Mouse (Mus musculus) forebrain, embryonic 14.5 days (tissue): Measurements from ENCODE around the gene Nr0b2. TPM values are rescaled to one million over a fixed set of nuclear protein-coding genes. Genes with fewer than 3 reads are reported as not detected.

Experiments used
- ATAC-seq: fragments of 200-750 bp; cut with Nextera tagmentation; 2 replicates; pipeline ENCODE4 v1.8.0; 2017; ENCODE audit warnings: mild to moderate bottlenecking, moderate library complexity
- DNase-seq: peaks from one replicate; pipeline ENCODE4 v3.0.0-alpha.2; 2015; ENCODE audit warnings: low spot score
- H3K27ac ChIP-seq: fragments of 300-500 bp; sonication (generic); 2 replicates; pipeline ENCODE4 v1.5.1; 2014; ENCODE audit warnings: low read depth, mild to moderate bottlenecking, control low read depth, low read length, moderate library complexity
- H3K27me3 ChIP-seq: fragments of 300-500 bp; sonication (generic); replicated peaks from 2 replicates; pipeline ENCODE4 v1.6.1; 2014; ENCODE audit warnings: low read length, control low read depth, mixed read lengths; ENCODE audit not compliant: control insufficient read depth, insufficient read depth
- H3K36me3 ChIP-seq: fragments of 300-500 bp; sonication (generic); 2 replicates; pipeline ENCODE4 v1.6.1; 2014; ENCODE audit warnings: low read length, control low read depth; ENCODE audit not compliant: control insufficient read depth, insufficient read depth
- H3K4me1 ChIP-seq: fragments of 300-500 bp; sonication (generic); 2 replicates; pipeline ENCODE4 v1.6.1; 2014; ENCODE audit warnings: antibody characterized with exemption, low read length, control low read depth; ENCODE audit not compliant: control insufficient read depth, insufficient read depth
- H3K4me2 ChIP-seq: fragments of 300-500 bp; sonication (generic); 2 replicates; pipeline ENCODE4 v1.6.1; 2014; ENCODE audit warnings: mild to moderate bottlenecking, control low read depth, low read length
- H3K4me3 ChIP-seq: fragments of 300-500 bp; sonication (generic); 2 replicates; pipeline ENCODE4 v1.5.1; 2014; ENCODE audit warnings: low read depth, low read length, control low read depth
- H3K9ac ChIP-seq: fragments of 300-500 bp; sonication (generic); 2 replicates; pipeline ENCODE4 v1.6.1; 2014; ENCODE audit warnings: mild to moderate bottlenecking, low read length, control low read depth, moderate library complexity
- H3K9me3 ChIP-seq: fragments of 300-500 bp; sonication (generic); replicated peaks from 2 replicates; pipeline ENCODE4 v1.6.1; 2016; ENCODE audit warnings: low read length, control low read depth, mixed read lengths; ENCODE audit not compliant: control insufficient read depth
- WGBS: fragments of 180-500 bp; shearing (Covaris S2); extraction: QIAGEN DNeasy Blood & Tissue Kit; methylation state at CpG from one replicate; pipeline ENCODE4 v1.1.7; 2014; 5-methylcytosine and 5-hydroxymethylcytosine counted together
- microRNA-seq: library from miRNA; unstranded; fragments of <30 nt; microRNA quantifications from one replicate; pipeline ENCODE4, GENCODE M21; 2016
- polyA plus RNA-seq: library from polyadenylated mRNA; unstranded; fragments of >200 nt; fragmentation: Nextera tagmentation; extraction: Ambion mirVana; gene quantifications from 2 replicates; pipeline ENCODE4 v1.2.1, GENCODE M21; 2014

The Nr0b2 gene
- polyA plus RNA-seq, 1 experiment from 2014 or later: not detected

DNA sequence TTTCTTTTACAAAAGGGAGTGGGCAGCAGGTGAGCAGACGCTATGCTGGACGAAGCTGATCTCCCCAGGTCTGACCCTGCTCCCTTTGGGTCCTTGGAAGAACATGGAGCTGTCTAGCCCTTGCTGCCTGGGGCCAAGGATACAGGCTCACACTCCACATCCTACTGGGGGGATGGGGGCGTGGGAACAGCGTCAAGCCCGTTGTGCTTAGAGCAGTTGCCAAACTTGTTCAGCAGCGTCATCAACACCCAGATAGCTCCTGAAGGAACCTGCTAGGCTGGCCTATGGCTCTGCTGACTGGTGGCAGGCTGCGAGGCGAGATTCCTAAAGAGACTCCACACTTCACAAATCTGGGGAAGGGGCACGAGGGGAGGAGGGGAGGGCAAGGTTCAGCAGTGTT is 52.2 kb downstream of the Nr0b2 start:
- Histone ChIP-seq H3K4me1 (no peaks in the 10 kb centered on the region), H3K27ac (no peak overlapping the region), H3K9ac (no peak overlapping the region), H3K4me3 (no peak overlapping the region), H3K9me3 (no peaks in the 10 kb centered on the region), H3K27me3 (peaks cover 17% of the 10 kb centered on the region), H3K4me2 (no peak overlapping the region), H3K36me3 (peaks cover 32% of the 10 kb centered on the region)
- 68% methylated on average over 9 of the region's 9 CpGs for WGBS
- ATAC-seq (no peak), DNase-seq (no peak)

Small RNAs within 50 kb of the gene (microRNA-seq; reads per million reads assigned to microRNA genes)
- not detected for gene Gm23158

Other genes with a start within 250 kb of the Nr0b2 start
- 17.5 and 18.9 TPM in 2 replicates for gene Wdtc1, start 199.9 kb upstream of the Nr0b2 start, polyA plus RNA-seq
- 4.4 and 7.3 TPM in 2 replicates for gene Slc9a1, start 183.7 kb upstream of the Nr0b2 start, polyA plus RNA-seq
- gene Tent5b, start 73.2 kb upstream of the Nr0b2 start, polyA plus RNA-seq: 0.09 and 0.27 TPM in 2 replicates
- 5.8 and 6.2 TPM in 2 replicates for gene Trnp1, start 54.8 kb upstream of the Nr0b2 start, polyA plus RNA-seq
- 0.12 and 0.20 TPM in 2 replicates for gene Kdf1, start 34.4 kb upstream of the Nr0b2 start, polyA plus RNA-seq
- 139 and 181 TPM in 2 replicates for gene Nudc, start 7.4 kb upstream of the Nr0b2 start, polyA plus RNA-seq
- gene Gpatch3, start 21.4 kb downstream of the Nr0b2 start, polyA plus RNA-seq: 6.5 and 6.6 TPM in 2 replicates
- gene Gpn2, start 31.0 kb downstream of the Nr0b2 start, polyA plus RNA-seq: 29.3 and 30.1 TPM in 2 replicates
- 0.84 and 1.1 TPM in 2 replicates for gene Sfn, start 48.8 kb downstream of the Nr0b2 start, polyA plus RNA-seq
- gene Zdhhc18, start 96.8 kb downstream of the Nr0b2 start, polyA plus RNA-seq: 2.0 and 2.5 TPM in 2 replicates
- gene Pigv, start 119.3 kb downstream of the Nr0b2 start, polyA plus RNA-seq: 7.0 and 8.1 TPM in 2 replicates
- gene Arid1a, start 203.4 kb downstream of the Nr0b2 start, polyA plus RNA-seq: 30.9 and 35.4 TPM in 2 replicates